Mouse (Mus musculus) effector memory CD4-positive, alpha-beta T cell, adult 7 months (primary cell): Measurements from ENCODE around the gene Herpud1. TPM values are rescaled to one million over a fixed set of nuclear protein-coding genes. Genes with fewer than 3 reads are reported as not detected.

Source experiments
- polyA plus RNA-seq: library from polyadenylated mRNA; unstranded; fragments of 100-300 nt; shearing (Covaris generic); gene quantifications from one replicate; pipeline ENCODE4 v1.2.1, GENCODE M21; 2017

Herpud1 gene
- 244 TPM for polyA plus RNA-seq

DNA sequence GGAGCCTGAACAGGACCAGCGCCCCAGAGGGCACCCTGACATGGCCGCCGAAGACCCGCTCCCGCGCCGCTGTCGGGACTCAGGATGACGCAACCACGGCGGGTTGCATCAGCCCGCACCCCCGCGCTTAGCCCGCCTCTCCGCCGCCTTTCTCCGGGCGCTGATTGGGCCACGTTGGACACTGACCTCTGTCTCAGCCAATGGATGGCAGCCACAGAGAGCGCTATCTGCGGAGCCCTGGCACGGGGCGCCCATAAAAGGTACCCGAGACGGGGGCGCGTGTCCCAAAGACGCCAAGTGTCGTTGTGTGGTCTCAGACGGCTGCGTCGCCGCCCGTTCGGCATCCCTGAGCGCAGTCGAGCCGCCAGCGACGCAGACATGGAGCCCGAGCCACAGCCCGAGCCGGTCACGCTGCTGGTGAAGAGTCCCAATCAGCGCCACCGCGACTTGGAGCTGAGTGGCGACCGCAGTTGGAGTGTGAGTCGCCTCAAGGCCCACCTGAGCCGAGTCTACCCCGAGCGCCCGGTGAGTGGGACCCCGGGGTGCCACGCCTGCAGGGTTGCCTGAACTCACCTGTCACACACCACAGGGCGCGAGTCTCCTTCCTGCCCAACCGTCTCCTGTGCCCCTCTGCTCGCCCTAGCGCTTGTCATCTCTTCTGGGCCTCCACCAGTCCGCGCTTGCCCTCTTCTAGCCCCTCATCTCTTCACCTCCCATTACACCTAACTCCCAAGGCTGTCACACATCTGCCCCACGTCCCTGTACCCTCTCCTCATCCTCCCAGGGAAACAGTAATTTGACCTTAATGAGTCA, at the start of gene Herpud1:
Gene Herpud1, plus strand, starts transcription at position 225 of the 813 bp plus-strand sequence.

GRCm38 (mm10) chr8:94433981-94434466, 47.8 kb downstream of the Herpud1 start, which contains the start of gene Nlrc5:
Nlrc5 (plus strand) TSS chr8:94434356.

Other genes with a start within 250 kb of the Herpud1 start
- not detected for gene Mt4, start 249.2 kb upstream of the Herpud1 start, polyA plus RNA-seq
- 2.0 TPM for gene Mt3, start 233.8 kb upstream of the Herpud1 start, polyA plus RNA-seq
- 8.0 TPM for gene Mt2, start 213.8 kb upstream of the Herpud1 start, polyA plus RNA-seq
- 59.8 TPM for gene Mt1, start 207.4 kb upstream of the Herpud1 start, polyA plus RNA-seq
- gene Nup93, start 171.9 kb upstream of the Herpud1 start, polyA plus RNA-seq: 37.0 TPM
- 0.23 TPM for gene Slc12a3, start 57.2 kb upstream of the Herpud1 start, polyA plus RNA-seq
- gene Nlrc5, start 47.9 kb downstream of the Herpud1 start, polyA plus RNA-seq: 161 TPM
- 3.9 TPM for gene Cpne2, start 146.6 kb downstream of the Herpud1 start, polyA plus RNA-seq
- 41.4 TPM for gene Rspry1, start 215.5 kb downstream of the Herpud1 start, polyA plus RNA-seq
- gene Fam192a, start 215.6 kb downstream of the Herpud1 start, polyA plus RNA-seq: 59.0 TPM